Mouse (Mus musculus): Measurements from ENCODE around the gene Dop1b. TPM values are rescaled to one million over a fixed set of nuclear protein-coding genes. Genes with fewer than 3 reads are reported as not detected.
"Not testable (repeated sequence)": the region's sequence is repeated elsewhere in the genome, so short reads cannot be mapped to it uniquely, and the experiment has no call there.

Dop1b gene
- polyA plus RNA-seq, 1 experiment = 13.4 TPM

DNA sequence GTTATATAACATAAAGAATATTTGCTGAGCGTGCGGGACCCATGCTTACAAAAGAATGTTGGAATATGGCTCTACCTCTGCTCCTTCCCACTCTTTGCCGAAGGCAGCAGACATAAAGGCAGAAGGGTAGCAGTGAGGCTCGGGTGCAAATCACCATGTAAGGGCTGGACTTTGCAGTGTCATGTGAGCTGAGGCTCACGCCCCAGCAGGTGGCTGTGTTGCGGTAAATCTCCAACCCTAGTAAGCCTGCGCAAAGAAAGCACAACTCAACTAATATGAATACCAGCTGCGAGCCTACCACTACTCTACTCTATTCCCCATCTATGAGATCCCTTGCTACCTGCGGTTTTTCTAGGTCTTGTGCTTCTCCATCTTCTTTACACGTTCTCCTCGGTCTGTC is 114.3 kb downstream of the Dop1b start:
- TF ChIP-seq MYOD1 (IDR thresholded peaks at IDR 0.05; ENCODE audit: control insufficient read depth in 1 of 3, insufficient read length in 2 of 3, low read depth in 2 of 3) (no peak), TCF3 (IDR thresholded peaks at IDR 0.05; ENCODE audit: insufficient read length, low read depth) (no peak), TCF12 (IDR thresholded peaks at IDR 0.05; ENCODE audit: insufficient read depth, poor library complexity, severe bottlenecking) (no peak), USF1 (IDR thresholded peaks at IDR 0.05; ENCODE audit: low read depth) (no peak), POLR2A (IDR thresholded peaks at IDR 0.05; ENCODE audit: insufficient read length, low read depth) (no peak), REST (IDR thresholded peaks at IDR 0.05; ENCODE audit: insufficient read depth, insufficient read length) (no peak), E2F4 (IDR thresholded peaks at IDR 0.05; ENCODE audit: insufficient read depth) (no peak), MYOG (IDR thresholded peaks at IDR 0.05; ENCODE audit: control insufficient read depth in 1 of 3, insufficient read depth in 1 of 3, insufficient read length in 2 of 3, low read depth in 2 of 3) (no peak), MAX (IDR thresholded peaks at IDR 0.05; ENCODE audit: low read depth) (no peak), POLR2AphosphoS2 (IDR thresholded peaks at IDR 0.05; ENCODE audit: insufficient read length, low read depth) (no peak), SRF (IDR thresholded peaks at IDR 0.05; ENCODE audit: control insufficient read depth, insufficient read length, low read depth) (no peak), CEBPB (IDR thresholded peaks at IDR 0.05; ENCODE audit: insufficient read depth, poor library complexity, severe bottlenecking) (no peak)
- H3K27me3 ChIP-seq (ENCODE audit: control insufficient read depth, insufficient read depth, insufficient read length) = no peaks in the 10 kb centered on the region

DNA sequence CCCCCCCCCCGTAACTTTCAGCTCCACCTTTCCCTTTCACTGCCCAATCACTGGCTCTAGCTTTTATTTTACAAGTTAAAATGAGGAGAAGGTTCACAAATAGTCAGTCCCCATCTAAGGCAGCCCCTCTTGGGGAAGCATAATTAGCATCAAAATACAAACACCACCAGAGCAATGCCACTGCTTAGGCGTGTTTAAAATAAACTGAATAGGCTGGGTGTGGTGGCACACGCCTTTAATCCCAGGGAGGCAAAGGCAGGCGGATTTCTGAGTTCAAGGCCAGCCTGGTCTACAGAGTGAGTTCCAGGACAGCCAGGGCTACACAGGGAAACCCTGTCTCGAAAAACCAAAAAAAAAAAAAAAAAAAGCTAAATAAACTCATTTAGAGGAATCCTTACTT is 114.8 kb downstream of the Dop1b start:
- not testable (repeated sequence) for H3K79me2 ChIP-seq (ENCODE audit: control insufficient read depth, insufficient read depth); H3K4me2 ChIP-seq (ENCODE audit: low read depth); H3ac ChIP-seq (ENCODE audit: control insufficient read depth, insufficient read length); H3K36me3 ChIP-seq (ENCODE audit: control insufficient read depth, insufficient read depth); H3K27me3 ChIP-seq (ENCODE audit: control insufficient read depth, insufficient read depth, insufficient read length); H3K4me3 ChIP-seq

More for the DNA sequence above, 114.3 kb downstream of the Dop1b start:
- Histone ChIP-seq H3K4me3 (no peak overlapping the region), H3K4me2 (ENCODE audit: low read depth) (no peak overlapping the region), H3K36me3 (ENCODE audit: control insufficient read depth, insufficient read depth) (no peaks in the 10 kb centered on the region), H3K79me2 (ENCODE audit: control insufficient read depth, insufficient read depth) (no peaks in the 10 kb centered on the region), H3ac (ENCODE audit: control insufficient read depth, insufficient read length) (no peak overlapping the region)

DNA sequence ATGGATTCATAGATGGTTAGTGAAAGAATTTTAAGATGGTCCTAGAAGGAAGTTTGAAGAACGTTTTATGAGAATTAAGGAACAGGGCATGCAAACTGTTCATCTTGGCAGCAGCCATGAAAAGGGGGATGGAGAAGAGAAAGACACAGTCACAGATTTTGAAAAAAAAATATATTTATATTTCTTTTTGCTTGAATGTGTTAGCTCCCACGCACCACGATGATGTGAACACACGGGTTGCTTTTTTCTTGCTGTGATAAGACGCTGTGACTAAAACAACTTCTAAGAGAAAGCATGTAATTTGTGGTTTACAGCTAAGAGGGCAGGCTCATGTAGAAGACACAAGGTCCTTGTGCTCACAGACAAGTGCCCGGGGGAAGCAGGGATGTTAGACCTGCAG is 115.2 kb downstream of the Dop1b start:
- TF ChIP-seq TCF12 (IDR thresholded peaks at IDR 0.05; ENCODE audit: insufficient read depth, poor library complexity, severe bottlenecking) (no peak), MAX (IDR thresholded peaks at IDR 0.05; ENCODE audit: low read depth) (no peak), SRF (IDR thresholded peaks at IDR 0.05; ENCODE audit: control insufficient read depth, insufficient read length, low read depth) (no peak), REST (IDR thresholded peaks at IDR 0.05; ENCODE audit: insufficient read depth, insufficient read length) (no peak), MYOG (IDR thresholded peaks at IDR 0.05; ENCODE audit: control insufficient read depth in 1 of 3, insufficient read depth in 1 of 3, insufficient read length in 2 of 3, low read depth in 2 of 3) (no peak), USF1 (IDR thresholded peaks at IDR 0.05; ENCODE audit: low read depth) (no peak), POLR2A (IDR thresholded peaks at IDR 0.05; ENCODE audit: insufficient read length, low read depth) (no peak), TCF3 (IDR thresholded peaks at IDR 0.05; ENCODE audit: insufficient read length, low read depth) (no peak), MYOD1 (IDR thresholded peaks at IDR 0.05; ENCODE audit: control insufficient read depth in 1 of 3, insufficient read length in 2 of 3, low read depth in 2 of 3) (no peak), CEBPB (IDR thresholded peaks at IDR 0.05; ENCODE audit: insufficient read depth, poor library complexity, severe bottlenecking) (no peak), E2F4 (IDR thresholded peaks at IDR 0.05; ENCODE audit: insufficient read depth) (no peak), POLR2AphosphoS2 (IDR thresholded peaks at IDR 0.05; ENCODE audit: insufficient read length, low read depth) (no peak)
- H3K36me3 ChIP-seq (ENCODE audit: control insufficient read depth, insufficient read depth) = no peaks in the 10 kb centered on the region
- no peaks in the 10 kb centered on the region for H3K27me3 ChIP-seq (ENCODE audit: control insufficient read depth, insufficient read depth, insufficient read length)

DNA sequence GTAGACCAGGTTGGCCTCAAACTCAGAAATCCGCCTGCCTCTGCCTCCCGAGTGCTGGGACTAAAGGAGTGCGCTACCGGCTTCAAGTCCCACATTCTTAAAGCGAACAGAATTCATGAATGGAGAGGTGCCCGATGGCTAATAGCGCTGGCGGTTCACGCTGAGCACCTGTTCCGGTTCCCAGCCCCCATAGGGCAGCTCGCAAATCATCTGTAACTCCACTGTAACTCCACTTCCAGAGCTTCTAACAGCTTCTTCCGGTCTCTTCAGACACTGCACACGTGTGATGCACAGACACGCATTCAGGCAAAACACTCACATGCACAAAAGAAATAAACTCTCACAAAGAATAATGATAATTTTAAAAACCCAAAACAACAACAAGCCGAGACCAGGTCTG is 117.8 kb downstream of the Dop1b start:
- Histone ChIP-seq H3ac (ENCODE audit: control insufficient read depth, insufficient read length) (no peak overlapping the region), H3K4me2 (ENCODE audit: low read depth) (no peak overlapping the region), H3K27me3 (ENCODE audit: control insufficient read depth, insufficient read depth, insufficient read length) (no peaks in the 10 kb centered on the region), H3K79me2 (ENCODE audit: control insufficient read depth, insufficient read depth) (peaks cover 21% of the 10 kb centered on the region), H3K4me3 (no peak overlapping the region), H3K36me3 (ENCODE audit: control insufficient read depth, insufficient read depth) (no peaks in the 10 kb centered on the region)
- TF ChIP-seq USF1 (IDR thresholded peaks at IDR 0.05; ENCODE audit: low read depth) (no peak), TCF3 (IDR thresholded peaks at IDR 0.05; ENCODE audit: insufficient read length, low read depth) (no peak), POLR2AphosphoS2 (IDR thresholded peaks at IDR 0.05; ENCODE audit: insufficient read length, low read depth) (no peak), TCF12 (IDR thresholded peaks at IDR 0.05; ENCODE audit: insufficient read depth, poor library complexity, severe bottlenecking) (no peak), E2F4 (IDR thresholded peaks at IDR 0.05; ENCODE audit: insufficient read depth) (no peak), CEBPB (IDR thresholded peaks at IDR 0.05; ENCODE audit: insufficient read depth, poor library complexity, severe bottlenecking) (no peak), MYOG (IDR thresholded peaks at IDR 0.05; ENCODE audit: control insufficient read depth in 1 of 3, insufficient read depth in 1 of 3, insufficient read length in 2 of 3, low read depth in 2 of 3) (no peak), MYOD1 (IDR thresholded peaks at IDR 0.05; ENCODE audit: control insufficient read depth in 1 of 3, insufficient read length in 2 of 3, low read depth in 2 of 3) (no peak), REST (IDR thresholded peaks at IDR 0.05; ENCODE audit: insufficient read depth, insufficient read length) (no peak), SRF (IDR thresholded peaks at IDR 0.05; ENCODE audit: control insufficient read depth, insufficient read length, low read depth) (no peak), POLR2A (IDR thresholded peaks at IDR 0.05; ENCODE audit: insufficient read length, low read depth) (no peak), MAX (IDR thresholded peaks at IDR 0.05; ENCODE audit: low read depth) (no peak)

More for the DNA sequence above, 115.2 kb downstream of the Dop1b start:
- Histone ChIP-seq H3ac (ENCODE audit: control insufficient read depth, insufficient read length) (no peak overlapping the region), H3K79me2 (ENCODE audit: control insufficient read depth, insufficient read depth) (no peaks in the 10 kb centered on the region), H3K4me3 (no peak overlapping the region), H3K4me2 (ENCODE audit: low read depth) (no peak overlapping the region)

DNA sequence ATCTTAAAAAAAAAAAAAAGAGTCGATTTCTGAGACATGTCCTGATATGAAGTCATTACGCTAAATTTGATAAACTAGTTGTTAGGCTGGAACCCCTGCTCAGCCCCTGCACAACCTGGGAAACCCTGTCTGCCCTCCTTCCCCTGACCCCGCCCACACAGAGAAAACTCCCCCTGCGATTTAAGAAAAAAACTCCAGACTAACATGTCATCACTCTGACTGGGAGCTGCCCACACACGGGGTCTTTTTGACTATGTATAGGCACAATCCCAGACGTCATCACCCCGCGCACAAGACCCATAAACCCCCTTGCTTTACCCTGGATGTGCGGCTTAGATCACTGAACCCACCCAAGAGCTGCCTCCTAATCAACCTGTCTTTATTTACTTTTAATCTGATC is 118.4 kb downstream of the Dop1b start:
- peaks cover 26% of the 10 kb centered on the region for H3K79me2 ChIP-seq (ENCODE audit: control insufficient read depth, insufficient read depth)
- no peak overlapping the region for H3ac ChIP-seq (ENCODE audit: control insufficient read depth, insufficient read length)
- H3K4me2 ChIP-seq (ENCODE audit: low read depth) = no peak overlapping the region
- TF ChIP-seq MYOD1 (IDR thresholded peaks at IDR 0.05; ENCODE audit: control insufficient read depth in 1 of 3, insufficient read length in 2 of 3, low read depth in 2 of 3) (no peak), POLR2A (IDR thresholded peaks at IDR 0.05; ENCODE audit: insufficient read length, low read depth) (no peak), MYOG (IDR thresholded peaks at IDR 0.05; ENCODE audit: control insufficient read depth in 1 of 3, insufficient read depth in 1 of 3, insufficient read length in 2 of 3, low read depth in 2 of 3) (no peak), REST (IDR thresholded peaks at IDR 0.05; ENCODE audit: insufficient read depth, insufficient read length) (no peak), TCF12 (IDR thresholded peaks at IDR 0.05; ENCODE audit: insufficient read depth, poor library complexity, severe bottlenecking) (no peak), E2F4 (IDR thresholded peaks at IDR 0.05; ENCODE audit: insufficient read depth) (no peak), TCF3 (IDR thresholded peaks at IDR 0.05; ENCODE audit: insufficient read length, low read depth) (no peak), SRF (IDR thresholded peaks at IDR 0.05; ENCODE audit: control insufficient read depth, insufficient read length, low read depth) (no peak), MAX (IDR thresholded peaks at IDR 0.05; ENCODE audit: low read depth) (no peak), POLR2AphosphoS2 (IDR thresholded peaks at IDR 0.05; ENCODE audit: insufficient read length, low read depth) (no peak), USF1 (IDR thresholded peaks at IDR 0.05; ENCODE audit: low read depth) (no peak), CEBPB (IDR thresholded peaks at IDR 0.05; ENCODE audit: insufficient read depth, poor library complexity, severe bottlenecking) (no peak)
- H3K36me3 ChIP-seq (ENCODE audit: control insufficient read depth, insufficient read depth) = no peaks in the 10 kb centered on the region
- H3K27me3 ChIP-seq (ENCODE audit: control insufficient read depth, insufficient read depth, insufficient read length) = no peaks in the 10 kb centered on the region
- no peak overlapping the region for H3K4me3 ChIP-seq

Data from myocyte (in vitro differentiated cells).